Mouse (Mus musculus): ENCODE results near the gene 2310079G19Rik. TPM values are rescaled to one million over a fixed set of nuclear protein-coding genes. Genes with fewer than 3 reads are reported as not detected.

2310079G19Rik gene
- polyA plus RNA-seq, 1 experiment: not detected

DNA sequence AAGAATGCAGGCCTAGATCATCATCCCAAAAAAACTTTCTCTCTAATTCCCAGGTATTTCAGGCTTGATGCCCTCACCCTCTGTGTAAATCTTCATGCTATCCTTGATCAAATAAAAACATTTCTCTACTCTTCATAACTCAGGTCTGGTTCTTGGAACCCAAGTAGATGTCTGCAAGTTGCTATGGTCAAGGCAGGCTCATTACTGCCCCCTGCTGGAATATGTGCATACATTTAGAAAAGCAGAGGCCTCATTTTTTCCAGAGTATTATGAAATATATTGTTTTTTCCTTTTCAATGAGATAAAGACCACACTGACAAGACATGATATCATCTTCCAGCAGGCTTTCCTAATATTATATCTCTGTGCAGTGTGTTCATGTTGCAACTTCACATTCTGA lies 34.7 kb downstream of the 2310079G19Rik start:
- H3K27me3 ChIP-seq (ENCODE audit: control insufficient read depth, insufficient read depth, low read length): no peaks in the 10 kb centered on the region
- H3K4me1 ChIP-seq (ENCODE audit: control insufficient read depth, insufficient read depth, low read length): no peaks in the 10 kb centered on the region
- DNase-seq: no peak
- no peak overlapping the region for H3K27ac ChIP-seq (ENCODE audit: insufficient read depth, low read length)
- no peak overlapping the region for H3K4me3 ChIP-seq (replicated peaks; ENCODE audit: insufficient read depth, low read depth, low read length)
- TF ChIP-seq POLR2A (IDR thresholded peaks at IDR 0.05; ENCODE audit: borderline replicate concordance, insufficient read depth, low read length) (no peak), CTCF (IDR thresholded peaks at IDR 0.05; ENCODE audit: borderline replicate concordance, insufficient read depth, low read depth, low read length) (no peak)

GRCm38 (mm10) chr16:88583338-88583737 lies 44.1 kb downstream of the 2310079G19Rik start:
- no peak for DNase-seq
- WGBS: 94% methylated on average over 9 of the region's 9 CpGs
- Histone ChIP-seq H3K4me1 (ENCODE audit: control insufficient read depth, insufficient read depth, low read length) (no peaks in the 10 kb centered on the region), H3K4me3 (replicated peaks; ENCODE audit: insufficient read depth, low read depth, low read length) (no peak overlapping the region), H3K27me3 (ENCODE audit: control insufficient read depth, insufficient read depth, low read length) (no peaks in the 10 kb centered on the region), H3K27ac (ENCODE audit: insufficient read depth, low read length) (no peak overlapping the region)
- no peak for TF ChIP-seq POLR2A (IDR thresholded peaks at IDR 0.05; ENCODE audit: borderline replicate concordance, insufficient read depth, low read length)
- no peak for TF ChIP-seq CTCF (IDR thresholded peaks at IDR 0.05; ENCODE audit: borderline replicate concordance, insufficient read depth, low read depth, low read length)

Other genes with a start within 250 kb of the 2310079G19Rik start
- 0.08 and 0.14 TPM in 2 replicates for gene Cldn17, start 120.7 kb downstream of the 2310079G19Rik start, polyA plus RNA-seq (2012; rRNA removed)
- gene Cldn8, start 64.5 kb downstream of the 2310079G19Rik start, polyA plus RNA-seq (2012; rRNA removed): not detected in 2 replicates
- gene Krtap24-1, start 15.4 kb downstream of the 2310079G19Rik start, polyA plus RNA-seq (2012; rRNA removed): not detected in 2 replicates
- not detected in 2 replicates for gene Krtap26-1, start 20.1 kb upstream of the 2310079G19Rik start, polyA plus RNA-seq (2012; rRNA removed)
- gene Krtap27-1, start 44.0 kb upstream of the 2310079G19Rik start, polyA plus RNA-seq (2012; rRNA removed): not detected in 2 replicates
- gene 2310061N02Rik, start 80.3 kb upstream of the 2310079G19Rik start, polyA plus RNA-seq (2012; rRNA removed): not detected in 2 replicates
- not detected in 2 replicates for gene Krtap13-1, start 101.2 kb upstream of the 2310079G19Rik start, polyA plus RNA-seq (2012; rRNA removed)
- gene Krtap13, start 124.0 kb upstream of the 2310079G19Rik start, polyA plus RNA-seq (2012; rRNA removed): not detected in 2 replicates
- gene 2310034C09Rik, start 131.2 kb upstream of the 2310079G19Rik start, polyA plus RNA-seq (2012; rRNA removed): not detected in 2 replicates
- not detected in 2 replicates for gene 2310057N15Rik, start 146.5 kb upstream of the 2310079G19Rik start, polyA plus RNA-seq (2012; rRNA removed)
- not detected in 2 replicates for gene Gm5965, start 150.2 kb upstream of the 2310079G19Rik start, polyA plus RNA-seq (2012; rRNA removed)
- gene Gm20741, start 184.6 kb upstream of the 2310079G19Rik start, polyA plus RNA-seq (2012; rRNA removed): not detected in 2 replicates
- not detected in 2 replicates for gene Krtap15, start 192.5 kb upstream of the 2310079G19Rik start, polyA plus RNA-seq (2012; rRNA removed)
- gene Krtap14, start 198.5 kb upstream of the 2310079G19Rik start, polyA plus RNA-seq (2012; rRNA removed): not detected in 2 replicates
- not detected in 2 replicates for gene Krtap19-1, start 241.7 kb upstream of the 2310079G19Rik start, polyA plus RNA-seq (2012; rRNA removed)
- gene Krtap19-2, start 246.6 kb upstream of the 2310079G19Rik start, polyA plus RNA-seq (2012; rRNA removed): not detected in 2 replicates

All from cerebellum, adult 2 months (tissue).